Comparison of ENCODE assay signal across 11 mouse cellular contexts in the genomic region with DNA sequence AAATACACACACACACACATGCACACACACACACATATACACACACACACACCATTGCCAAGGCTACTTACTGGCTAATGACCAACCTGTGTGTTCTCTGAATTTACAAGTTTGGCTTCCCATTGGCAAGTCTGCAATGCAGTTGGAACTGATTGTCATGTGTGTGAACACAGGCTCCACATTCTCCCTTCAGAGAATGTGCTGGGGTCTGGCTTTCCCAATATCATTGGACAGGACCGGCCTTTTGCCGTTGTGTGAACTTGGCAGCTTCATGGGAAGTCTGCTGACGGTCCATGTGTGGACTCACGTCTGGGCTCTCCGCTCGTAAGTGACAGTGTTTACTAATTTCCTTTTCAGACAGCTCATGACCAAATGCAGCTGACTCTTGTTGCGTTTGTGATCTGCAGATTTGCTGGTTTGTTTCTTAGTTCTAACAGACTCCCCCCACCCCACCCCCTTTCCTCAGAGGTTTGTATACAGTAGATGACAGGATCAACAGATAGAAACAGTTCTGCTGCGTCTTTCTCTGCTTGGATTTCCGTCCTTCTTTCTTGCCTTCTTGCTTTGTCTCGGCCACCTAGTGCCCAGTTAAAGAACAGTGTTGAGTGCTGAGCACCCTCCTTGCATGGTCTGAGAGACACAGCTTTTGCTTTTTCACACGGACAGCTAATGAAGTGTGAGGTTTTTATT.
DNase-seq lines count a peak whose midpoint lies in the region; ATAC-seq and TF ChIP-seq lines count a peak whose summit lies in the region.
"Had no signal": no experiment of that assay in that cellular context is flagged by ENCODE, and none has a peak within 500 bp of the region (broad histone marks: within the 10 kb centered on the region; RNA-seq: fewer than 3 reads in every experiment).

No protein-coding gene starts in this region.

- no peaks in the 10 kb centered on the region for H3K9me3 ChIP-seq in kidney, postnatal 0 days (replicated peaks; ENCODE audit: low read length)
- H3K9me3 ChIP-seq in limb, embryonic 13.5 days: 0 out of 2 replicates have a peak, but pooled peaks cover 4% of the 10 kb centered on the region
- H3K9me3 ChIP-seq: neural tube, embryonic 15.5 days had no signal

- peak; percentile 61 for TF ChIP-seq CTCF in kidney, postnatal 0 days (IDR thresholded peaks at IDR 0.05; ENCODE audit: low read depth)
- peak; percentile 25; the same call in 1 of the 2 replicates for TF ChIP-seq CTCF in cortical plate, adult 2 months (IDR thresholded peaks at IDR 0.05; ENCODE audit: extremely low read depth, insufficient read depth, low read length)

- DNase-seq in kidney, postnatal 0 days (ENCODE audit: low spot score): peak; percentile 72
- no peak for DNase-seq in kidney, adult 11 months
- peak; percentile 47 for DNase-seq in heart, adult 8-10 months (ENCODE audit: low spot score)
- no peak for DNase-seq in thymus, postnatal 4 days
- DNase-seq in frontal cortex, postnatal 10 days (ENCODE audit: low spot score in 2 of 2): no peak
- no peak for DNase-seq in frontal cortex, adult 2 months (ENCODE audit: extremely low spot score in 1 of 2, low spot score in 1 of 2)
- DNase-seq: adrenal gland, postnatal 14 days; cerebellum, postnatal 25 days had no signal

- no peak overlapping the region for H3K4me3 ChIP-seq in kidney, postnatal 0 days (replicated peaks; ENCODE audit: low read depth, low read length)
- H3K4me3 ChIP-seq in cortical plate, adult 2 months (ENCODE audit: insufficient read depth, low read length): no peak overlapping the region
- H3K4me3 ChIP-seq in limb, embryonic 13.5 days: no peak overlapping the region
- H3K4me3 ChIP-seq: neural tube, embryonic 15.5 days had no signal

- TF ChIP-seq POLR2A in cortical plate, adult 2 months (IDR thresholded peaks at IDR 0.05; ENCODE audit: extremely low read depth, insufficient read depth, low read length): no peak

- ATAC-seq in kidney, postnatal 0 days (replicated peaks; ENCODE audit: low FRiP score, low read depth): peak; percentile 11
- ATAC-seq in limb, embryonic 13.5 days (ENCODE audit: low FRiP score, low read depth): no peak

- 0 out of 2 replicates have a peak overlapping the region, but pooled peaks have one; percentile 27 for H3K27ac ChIP-seq in kidney, postnatal 0 days
- no peak overlapping the region for H3K27ac ChIP-seq in cortical plate, adult 2 months (ENCODE audit: insufficient read depth, low read length)
- H3K27ac ChIP-seq in limb, embryonic 13.5 days: peak overlapping the region; percentile 70
- H3K27ac ChIP-seq: neural tube, embryonic 15.5 days had no signal

- H3K4me2 ChIP-seq in kidney, postnatal 0 days (ENCODE audit: low read length): peak overlapping the region; percentile 8; the same call in 1 of the 2 replicates
- H3K4me2 ChIP-seq in limb, embryonic 13.5 days (replicated peaks): peak overlapping the region; percentile 9; the same call in 1 of the 2 replicates
- H3K4me2 ChIP-seq: neural tube, embryonic 15.5 days had no signal

- H3K36me3 ChIP-seq in kidney, postnatal 0 days (ENCODE audit: insufficient read depth, low read length): no peaks in the 10 kb centered on the region
- H3K36me3 ChIP-seq in limb, embryonic 13.5 days: no peaks in the 10 kb centered on the region
- H3K36me3 ChIP-seq: neural tube, embryonic 15.5 days had no signal

- WGBS in kidney, postnatal 0 days: 27% methylated on average over 11 of the region's 11 CpGs
- WGBS in limb, embryonic 13.5 days: 25% methylated on average over 11 of the region's 11 CpGs

- no peak overlapping the region for H3K9ac ChIP-seq in kidney, postnatal 0 days (ENCODE audit: low read depth, low read length)
- no peak overlapping the region for H3K9ac ChIP-seq in limb, embryonic 13.5 days
- H3K9ac ChIP-seq: neural tube, embryonic 15.5 days had no signal

- H3K4me1 ChIP-seq in kidney, postnatal 0 days (replicated peaks; ENCODE audit: insufficient read depth, low read length): no peaks in the 10 kb centered on the region; the same call in 1 of the 2 replicates
- no peaks in the 10 kb centered on the region for H3K4me1 ChIP-seq in cortical plate, adult 2 months (ENCODE audit: control insufficient read depth, insufficient read depth, low read length)
- H3K4me1 ChIP-seq in limb, embryonic 13.5 days: peaks cover 74% of the 10 kb centered on the region

- H3K27me3 ChIP-seq in kidney, postnatal 0 days (ENCODE audit: insufficient read depth, low read length): no peaks in the 10 kb centered on the region; the same call in 1 of the 2 replicates
- no peaks in the 10 kb centered on the region for H3K27me3 ChIP-seq in limb, embryonic 13.5 days
- H3K27me3 ChIP-seq: neural tube, embryonic 15.5 days had no signal

Comparison
In these comparisons a context has a peak if more than half of its experiments do, and no peak if none do; other contexts are left out.
1. DNase-seq: peak in kidney, postnatal 0 days (single experiment) and heart, adult 8-10 months (single experiment); none in kidney, adult 11 months (single experiment), thymus, postnatal 4 days (single experiment), frontal cortex, postnatal 10 days (0 of 2) and frontal cortex, adult 2 months (0 of 2).